ENCODE assay signal across 17 mouse cellular contexts in the genomic region with DNA sequence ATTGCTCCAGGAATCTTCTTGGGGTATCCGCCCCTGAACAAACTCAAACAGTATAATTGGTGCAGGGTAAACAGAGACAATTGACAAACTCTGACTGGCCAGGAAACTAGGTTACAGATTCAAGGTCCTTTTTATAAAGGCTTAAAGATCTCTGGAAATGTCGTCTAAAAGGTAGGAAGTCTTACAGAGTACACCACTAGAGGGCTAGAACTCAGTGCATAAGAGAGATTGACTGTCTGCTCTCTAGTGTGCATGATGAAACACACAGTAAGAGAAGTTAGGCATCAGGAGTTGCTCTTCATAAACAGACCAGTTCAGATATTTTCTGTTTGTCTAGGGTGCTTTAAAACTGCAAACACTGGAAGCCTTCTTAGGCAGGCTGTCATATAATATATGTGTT. TPM values are rescaled to one million over a fixed set of nuclear protein-coding genes. Genes with fewer than 3 reads are reported as not detected.
A peak's percentile ranks its signal among the peaks of the same experiment; 100 is the strongest.
DNase-seq lines count a peak whose midpoint lies in the region; ATAC-seq and TF ChIP-seq lines count a peak whose summit lies in the region.
"Had no signal": no experiment of that assay in that cellular context is flagged by ENCODE, and none has a peak within 500 bp of the region (broad histone marks: within the 10 kb centered on the region; RNA-seq: fewer than 3 reads in every experiment).

No protein-coding gene starts in this region.

- intact Hi-C loops in gastrocnemius, postnatal 36 days (cut with DNase I): loop anchor here (10.0 kb wide), 1 partner anchor 848 kb away; no protein-coding TSS in a partner anchor

- H3K79me2 ChIP-seq in MEL (ENCODE audit: control insufficient read depth, insufficient read depth, low read length, poor library complexity): no peaks in the 10 kb centered on the region

- WGBS in kidney, postnatal 0 days: 42% methylated on average over 2 of the region's 2 CpGs
- 54% methylated on average over 2 of the region's 2 CpGs for WGBS in midbrain, embryonic 14.5 days
- 50% methylated on average over 2 of the region's 2 CpGs for WGBS in midbrain, embryonic 13.5 days
- WGBS in stomach, postnatal 0 days: 38% methylated on average over 2 of the region's 2 CpGs

- peak; percentile 42 for TF ChIP-seq CTCF in kidney, postnatal 0 days (IDR thresholded peaks at IDR 0.05; ENCODE audit: low read depth)
- TF ChIP-seq CTCF in MEL (IDR thresholded peaks at IDR 0.05 in 2 of 3, conservative IDR thresholded peaks at IDR 0.05 in 1 of 3; ENCODE audit: control insufficient read depth in 1 of 3, insufficient read depth in 1 of 3, low read depth in 2 of 3, low read length in 3 of 3, poor library complexity in 1 of 3, severe bottlenecking in 1 of 3): no peak
- TF ChIP-seq CTCF in stomach, postnatal 0 days (IDR thresholded peaks at IDR 0.05; ENCODE audit: low read depth): peak; percentile 60

- no peak for TF ChIP-seq POLR2A in MEL (IDR thresholded peaks at IDR 0.05; ENCODE audit: control insufficient read depth in 1 of 2, insufficient read depth in 1 of 2, low read depth in 1 of 2, low read length in 2 of 2, poor library complexity in 1 of 2)

- no peak overlapping the region for H3K4me2 ChIP-seq in kidney, postnatal 0 days (ENCODE audit: low read length)
- no peak overlapping the region for H3K4me2 ChIP-seq in midbrain, embryonic 14.5 days (ENCODE audit: low read length)
- H3K4me2 ChIP-seq in midbrain, embryonic 13.5 days (replicated peaks): no peak overlapping the region
- H3K4me2 ChIP-seq in stomach, postnatal 0 days (replicated peaks; ENCODE audit: low read depth): no peak overlapping the region
- H3K4me2 ChIP-seq: hindbrain, embryonic 13.5 days; intestine, embryonic 15.5 days; neural tube, embryonic 15.5 days had no signal

- no peak for TF ChIP-seq RAD21 in MEL (IDR thresholded peaks at IDR 0.05; ENCODE audit: low read depth, low read length)

- H3K4me1 ChIP-seq in kidney, postnatal 0 days (replicated peaks; ENCODE audit: insufficient read depth, low read length): no peaks in the 10 kb centered on the region
- H3K4me1 ChIP-seq in midbrain, embryonic 14.5 days (ENCODE audit: control insufficient read depth, insufficient read depth, low read length): no peaks in the 10 kb centered on the region
- H3K4me1 ChIP-seq in midbrain, embryonic 13.5 days (replicated peaks): no peaks in the 10 kb centered on the region
- no peaks in the 10 kb centered on the region for H3K4me1 ChIP-seq in MEL (ENCODE audit: control insufficient read depth in 1 of 2, insufficient read depth in 2 of 2, low read length in 2 of 2)
- no peaks in the 10 kb centered on the region for H3K4me1 ChIP-seq in stomach, postnatal 0 days (replicated peaks; ENCODE audit: control insufficient read depth, insufficient read depth)
- H3K4me1 ChIP-seq: hindbrain, embryonic 13.5 days; intestine, embryonic 15.5 days; megakaryocyte, embryonic 14.5 days; neural tube, embryonic 15.5 days had no signal

- DNase-seq in kidney, postnatal 0 days (ENCODE audit: low spot score): peak; percentile 52
- no peak for DNase-seq in kidney, adult 18-20 months
- peak; percentile 62 for DNase-seq in midbrain, embryonic 14.5 days
- DNase-seq in MEL (ENCODE audit: low read depth, low spot score): peak; percentile 1
- no peak for DNase-seq in stomach, postnatal 0 days (ENCODE audit: low spot score)
- DNase-seq in gastrocnemius, postnatal 36 days: no peak
- DNase-seq: adrenal gland, postnatal 14 days; cerebellum, adult 18-20 months; gastrocnemius, postnatal 14 days; kidney, postnatal 14 days had no signal

- H3K36me3 ChIP-seq in kidney, postnatal 0 days (ENCODE audit: insufficient read depth, low read length): no peaks in the 10 kb centered on the region
- no peaks in the 10 kb centered on the region for H3K36me3 ChIP-seq in midbrain, embryonic 14.5 days (ENCODE audit: control insufficient read depth, insufficient read depth, low read length)
- no peaks in the 10 kb centered on the region for H3K36me3 ChIP-seq in midbrain, embryonic 13.5 days
- no peaks in the 10 kb centered on the region for H3K36me3 ChIP-seq in MEL (ENCODE audit: control insufficient read depth in 1 of 2, insufficient read depth in 2 of 2, low read length in 2 of 2)
- H3K36me3 ChIP-seq in stomach, postnatal 0 days (ENCODE audit: control insufficient read depth, insufficient read depth, low read length): no peaks in the 10 kb centered on the region
- H3K36me3 ChIP-seq: hindbrain, embryonic 13.5 days; intestine, embryonic 15.5 days; neural tube, embryonic 15.5 days had no signal

- no peaks in the 10 kb centered on the region for H3K27me3 ChIP-seq in kidney, postnatal 0 days (ENCODE audit: insufficient read depth, low read length)
- no peaks in the 10 kb centered on the region for H3K27me3 ChIP-seq in midbrain, embryonic 14.5 days (ENCODE audit: control insufficient read depth, insufficient read depth, low read length)
- 0 out of 2 replicates have a peak, but pooled peaks cover 3% of the 10 kb centered on the region for H3K27me3 ChIP-seq in midbrain, embryonic 13.5 days
- H3K27me3 ChIP-seq in MEL (ENCODE audit: control insufficient read depth in 1 of 2, insufficient read depth in 2 of 2, low read length in 2 of 2): no peaks in the 10 kb centered on the region
- no peaks in the 10 kb centered on the region for H3K27me3 ChIP-seq in stomach, postnatal 0 days (ENCODE audit: control insufficient read depth, insufficient read depth, low read length)
- H3K27me3 ChIP-seq: hindbrain, embryonic 13.5 days; intestine, embryonic 15.5 days; megakaryocyte, embryonic 14.5 days; neural tube, embryonic 15.5 days had no signal

- H3K27ac ChIP-seq in kidney, postnatal 0 days: no peak overlapping the region
- H3K27ac ChIP-seq in midbrain, embryonic 14.5 days (replicated peaks; ENCODE audit: low read depth, low read length): no peak overlapping the region
- no peak overlapping the region for H3K27ac ChIP-seq in midbrain, embryonic 13.5 days
- no peak overlapping the region for H3K27ac ChIP-seq in MEL (ENCODE audit: control insufficient read depth, low read depth, low read length)
- no peak overlapping the region for H3K27ac ChIP-seq in stomach, postnatal 0 days (replicated peaks)
- H3K27ac ChIP-seq: hindbrain, embryonic 13.5 days; intestine, embryonic 15.5 days; neural tube, embryonic 15.5 days had no signal

- no peak for TF ChIP-seq EP300 in MEL (IDR thresholded peaks at IDR 0.05; ENCODE audit: low read depth in 1 of 2, low read length in 2 of 2)
- TF ChIP-seq EP300 in stomach, postnatal 0 days (optimal IDR thresholded peaks at IDR 0.05): no peak

- H3K4me3 ChIP-seq in kidney, postnatal 0 days (replicated peaks; ENCODE audit: low read depth, low read length): no peak overlapping the region
- H3K4me3 ChIP-seq in midbrain, embryonic 14.5 days (replicated peaks; ENCODE audit: low read depth, low read length): no peak overlapping the region
- no peak overlapping the region for H3K4me3 ChIP-seq in midbrain, embryonic 13.5 days (replicated peaks)
- H3K4me3 ChIP-seq in MEL (ENCODE audit: control insufficient read depth in 1 of 2, insufficient read depth in 1 of 2, low read depth in 2 of 2, low read length in 2 of 2): no peak overlapping the region
- no peak overlapping the region for H3K4me3 ChIP-seq in stomach, postnatal 0 days (ENCODE audit: low read depth, low read length)
- H3K4me3 ChIP-seq: hindbrain, embryonic 13.5 days; intestine, embryonic 15.5 days; megakaryocyte, embryonic 14.5 days; neural tube, embryonic 15.5 days had no signal

- ATAC-seq in kidney, postnatal 0 days (replicated peaks; ENCODE audit: low FRiP score, low read depth): no peak
- no peak for ATAC-seq in midbrain, embryonic 14.5 days (ENCODE audit: low FRiP score, low TSS enrichment)
- no peak for ATAC-seq in midbrain, embryonic 13.5 days
- ATAC-seq in stomach, postnatal 0 days (ENCODE audit: low FRiP score, low TSS enrichment): no peak
- ATAC-seq: intestine, embryonic 15.5 days had no signal

- H3K9ac ChIP-seq in kidney, postnatal 0 days (ENCODE audit: low read depth, low read length): no peak overlapping the region
- no peak overlapping the region for H3K9ac ChIP-seq in midbrain, embryonic 14.5 days (replicated peaks; ENCODE audit: low read length)
- H3K9ac ChIP-seq in midbrain, embryonic 13.5 days (replicated peaks): no peak overlapping the region
- H3K9ac ChIP-seq in MEL (ENCODE audit: control insufficient read depth, low read depth, low read length, poor library complexity, severe bottlenecking): no peak overlapping the region
- no peak overlapping the region for H3K9ac ChIP-seq in stomach, postnatal 0 days (ENCODE audit: low read length)
- H3K9ac ChIP-seq: hindbrain, embryonic 13.5 days; intestine, embryonic 15.5 days; neural tube, embryonic 15.5 days had no signal

- H3K9me3 ChIP-seq in kidney, postnatal 0 days (replicated peaks; ENCODE audit: low read length): no peaks in the 10 kb centered on the region
- H3K9me3 ChIP-seq in midbrain, embryonic 14.5 days (ENCODE audit: control insufficient read depth, low read length): no peaks in the 10 kb centered on the region
- H3K9me3 ChIP-seq in midbrain, embryonic 13.5 days: no peaks in the 10 kb centered on the region
- H3K9me3 ChIP-seq in MEL (replicated peaks; ENCODE audit: insufficient read depth, low read length): no peaks in the 10 kb centered on the region
- H3K9me3 ChIP-seq in stomach, postnatal 0 days (ENCODE audit: control insufficient read depth, low read length): no peaks in the 10 kb centered on the region
- H3K9me3 ChIP-seq: hindbrain, embryonic 13.5 days; intestine, embryonic 15.5 days; megakaryocyte, embryonic 14.5 days; neural tube, embryonic 15.5 days had no signal

TF ChIP-seq in MEL, 35 proteins besides CTCF, POLR2A, EP300 and RAD21:
- TF ChIP-seq ZC3H11A (IDR thresholded peaks at IDR 0.05; ENCODE audit: low read depth, low read length) (no peak), ZMIZ1 (IDR thresholded peaks at IDR 0.05; ENCODE audit: low read depth, low read length) (no peak), HCFC1 (IDR thresholded peaks at IDR 0.05; ENCODE audit: low read depth, low read length) (no peak), NRF1 (IDR thresholded peaks at IDR 0.05; ENCODE audit: insufficient read depth, low read depth, low read length, poor library complexity, severe bottlenecking) (no peak), GABPA (IDR thresholded peaks at IDR 0.05; ENCODE audit: low read depth, low read length) (no peak), MAFK (IDR thresholded peaks at IDR 0.05; ENCODE audit: borderline replicate concordance, low read depth, low read length) (no peak)

RNA-seq across cellular contexts. Expression of gene Pik3c2g, which starts 9.4 kb away (rescaled TPM):
- 0.28 and 0.60 TPM in 2 replicates for polyA plus RNA-seq in kidney, postnatal 0 days (2015; fragmentation: Nextera tagmentation; extraction: Ambion mirVana)
- 0.26 and 0.57 TPM in 2 replicates for polyA plus RNA-seq in midbrain, embryonic 14.5 days (2014; fragmentation: Nextera tagmentation; extraction: Ambion mirVana)
- 0.17 and 0.24 TPM in 2 replicates for polyA plus RNA-seq in midbrain, embryonic 13.5 days (2015; fragmentation: Nextera tagmentation; extraction: Ambion mirVana)
- not detected in 2 replicates for total RNA-seq in MEL (2012; rRNA removed)
- polyA plus RNA-seq in MEL (2012; ENCODE audit: insufficient read depth in 1 of 2, insufficient read length in 2 of 2, low read depth in 1 of 2, low replicate concordance in 2 of 2, missing spikeins in 1 of 2): not detected
- polyA plus RNA-seq in stomach, postnatal 0 days (2015; fragmentation: Nextera tagmentation; extraction: Ambion mirVana): 5.1 and 6.6 TPM in 2 replicates
- total RNA-seq in gastrocnemius, postnatal 36 days (2021): not detected
- total RNA-seq: common myeloid progenitor, adult 5-6 weeks had no signal
- polyA plus RNA-seq: heart, embryonic 16.5 days had no signal

Comparison
In these comparisons a context has a peak if more than half of its experiments do, and no peak if none do; other contexts are left out.
1. DNase-seq: peak in kidney, postnatal 0 days (single experiment), midbrain, embryonic 14.5 days (single experiment) and MEL (single experiment); none in kidney, adult 18-20 months (single experiment), stomach, postnatal 0 days (single experiment) and gastrocnemius, postnatal 36 days (0 of 2).
2. CTCF ChIP-seq: peak in kidney, postnatal 0 days (single experiment) and stomach, postnatal 0 days (single experiment); none in MEL (0 of 3).